Mouse (Mus musculus): Measurements from ENCODE around the gene Sfmbt1. TPM values are rescaled to one million over a fixed set of nuclear protein-coding genes. Genes with fewer than 3 reads are reported as not detected.

Gene Sfmbt1
- 12.6 and 14.9 TPM in 2 replicates for polyA plus RNA-seq (2014; fragmentation: Nextera tagmentation; extraction: Ambion mirVana)

DNA sequence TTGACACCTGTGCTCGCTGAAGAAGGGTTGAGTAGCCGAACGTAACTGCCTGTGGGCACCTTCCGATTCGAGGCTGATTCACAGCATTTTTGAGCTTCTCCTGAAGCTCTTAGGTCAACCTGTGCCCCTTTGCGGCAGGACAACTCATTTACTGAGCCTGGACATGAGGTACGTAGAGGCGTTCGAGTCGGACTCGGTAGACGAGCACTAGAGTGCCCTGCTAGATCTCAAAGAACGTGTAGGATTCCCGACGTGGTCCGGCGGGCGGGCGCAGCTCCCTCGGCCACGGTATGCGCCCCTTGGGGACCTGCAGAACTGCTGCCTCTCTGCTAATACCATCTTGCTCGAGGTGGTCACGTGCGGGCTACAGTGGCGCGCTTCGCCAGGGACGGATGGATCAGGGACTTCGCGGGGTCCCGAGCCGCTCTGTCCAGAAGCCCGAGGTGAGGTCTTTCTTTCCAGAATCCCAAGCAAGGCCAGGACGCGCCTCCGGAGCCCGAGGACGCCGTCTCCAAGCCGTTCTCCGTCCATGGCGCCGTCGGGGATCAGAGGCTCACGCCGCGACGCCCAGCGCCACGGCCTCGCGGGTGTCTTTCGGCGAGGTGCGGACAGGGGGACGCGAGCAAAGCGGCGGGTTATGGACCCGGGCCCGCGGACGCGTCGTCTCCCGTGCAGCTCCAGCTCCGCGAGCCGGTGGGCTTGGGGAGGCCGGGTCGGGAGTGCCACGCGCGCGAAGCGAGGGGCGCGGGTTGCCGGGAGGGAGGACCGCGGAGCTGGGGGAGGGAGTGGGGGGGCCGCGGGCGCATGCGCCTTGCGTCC, at the start of gene Sfmbt1:
Sfmbt1 (plus strand) TSS at position 51 of the 819 bp plus-strand sequence.
- Histone ChIP-seq H3K4me2 (ENCODE audit: low read length) (peak within 1 kb of the TSS; percentile 69), H3K9ac (ENCODE audit: low read length) (peak within 1 kb of the TSS; percentile 80), H3K9me3 (ENCODE audit: control insufficient read depth, low read length) (no peaks in the 10 kb centered on the region), H3K27me3 (replicated peaks; ENCODE audit: control insufficient read depth, insufficient read depth, low read length) (peaks cover 15% of the 10 kb centered on the region), H3K27ac (ENCODE audit: low read depth) (peak within 1 kb of the TSS; percentile 89), H3K4me1 (replicated peaks; ENCODE audit: control insufficient read depth, insufficient read depth, low read length) (peaks cover 8% of the 10 kb centered on the region), H3K4me3 (ENCODE audit: low read depth, low read length) (peak within 1 kb of the TSS; percentile 73), H3K36me3 (ENCODE audit: control insufficient read depth, insufficient read depth, low read length) (no peaks in the 10 kb centered on the region)
- ATAC-seq (replicated peaks; ENCODE audit: low FRiP score, low TSS enrichment, low read depth) = peak; percentile 63
- DNase-seq (ENCODE audit: low spot score) = peak; percentile 87
- 2% methylated on average over 80 of the region's 87 CpGs for WGBS

DNA sequence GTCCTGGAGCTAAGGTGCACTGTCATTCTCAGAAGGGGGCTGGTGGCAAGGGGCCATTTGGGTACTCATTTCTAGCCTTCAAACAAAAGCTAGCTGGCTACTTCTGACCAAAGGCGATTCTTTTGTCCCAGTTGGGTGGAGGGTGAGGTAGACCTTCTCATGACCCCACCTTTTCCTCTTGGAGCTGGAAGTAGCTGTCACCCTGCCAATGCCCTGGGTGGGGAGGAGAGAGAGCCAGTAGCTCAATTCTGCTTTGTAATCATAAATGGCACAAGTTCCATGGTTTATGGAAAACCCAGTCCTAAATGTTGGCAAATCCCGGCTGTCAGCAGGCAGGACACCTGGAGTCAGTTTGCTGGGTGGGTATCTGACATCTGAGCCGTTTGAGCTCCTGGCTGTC, 48.6 kb upstream of the Sfmbt1 start:
- Histone ChIP-seq H3K36me3 (ENCODE audit: control insufficient read depth, insufficient read depth, low read length) (peaks cover 86% of the 10 kb centered on the region), H3K27ac (ENCODE audit: low read depth) (no peak overlapping the region), H3K4me2 (ENCODE audit: low read length) (no peak overlapping the region), H3K9me3 (ENCODE audit: control insufficient read depth, low read length) (no peaks in the 10 kb centered on the region), H3K4me1 (replicated peaks; ENCODE audit: control insufficient read depth, insufficient read depth, low read length) (no peaks in the 10 kb centered on the region), H3K27me3 (replicated peaks; ENCODE audit: control insufficient read depth, insufficient read depth, low read length) (no peaks in the 10 kb centered on the region), H3K9ac (ENCODE audit: low read length) (no peak overlapping the region), H3K4me3 (ENCODE audit: low read depth, low read length) (no peak overlapping the region)
- DNase-seq (ENCODE audit: low spot score) = no peak
- 81% methylated on average over 3 of the region's 3 CpGs for WGBS
- ATAC-seq (replicated peaks; ENCODE audit: low FRiP score, low TSS enrichment, low read depth) = no peak

DNA sequence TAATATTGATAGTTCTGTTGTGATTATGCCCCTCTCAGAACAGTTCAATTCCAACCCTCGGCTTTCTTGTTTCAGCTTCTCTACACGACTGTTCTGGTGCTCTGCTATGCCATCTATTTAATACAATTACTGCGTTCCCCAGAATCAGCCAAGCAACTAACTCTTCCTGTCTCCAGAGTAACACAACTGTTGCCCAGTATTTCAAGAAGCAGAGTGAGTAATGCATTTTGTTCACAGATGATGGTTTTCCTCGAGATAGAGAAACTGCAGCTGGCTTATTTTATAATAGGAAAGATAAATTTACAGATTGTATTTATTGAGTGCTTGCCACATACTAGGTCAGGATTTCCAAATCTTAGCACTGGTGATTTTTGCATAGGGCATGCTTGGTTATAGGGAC, 48.0 kb upstream of the Sfmbt1 start:
- Histone ChIP-seq H3K4me3 (ENCODE audit: low read depth, low read length) (no peak overlapping the region), H3K27ac (ENCODE audit: low read depth) (no peak overlapping the region), H3K4me2 (ENCODE audit: low read length) (no peak overlapping the region), H3K9ac (ENCODE audit: low read length) (no peak overlapping the region), H3K9me3 (ENCODE audit: control insufficient read depth, low read length) (no peaks in the 10 kb centered on the region), H3K4me1 (replicated peaks; ENCODE audit: control insufficient read depth, insufficient read depth, low read length) (no peaks in the 10 kb centered on the region), H3K36me3 (ENCODE audit: control insufficient read depth, insufficient read depth, low read length) (peaks cover 81% of the 10 kb centered on the region), H3K27me3 (replicated peaks; ENCODE audit: control insufficient read depth, insufficient read depth, low read length) (no peaks in the 10 kb centered on the region)
- DNase-seq (ENCODE audit: low spot score) (no peak), ATAC-seq (replicated peaks; ENCODE audit: low FRiP score, low TSS enrichment, low read depth) (no peak)
- WGBS = 84% methylated on average over 4 of the region's 4 CpGs

DNA sequence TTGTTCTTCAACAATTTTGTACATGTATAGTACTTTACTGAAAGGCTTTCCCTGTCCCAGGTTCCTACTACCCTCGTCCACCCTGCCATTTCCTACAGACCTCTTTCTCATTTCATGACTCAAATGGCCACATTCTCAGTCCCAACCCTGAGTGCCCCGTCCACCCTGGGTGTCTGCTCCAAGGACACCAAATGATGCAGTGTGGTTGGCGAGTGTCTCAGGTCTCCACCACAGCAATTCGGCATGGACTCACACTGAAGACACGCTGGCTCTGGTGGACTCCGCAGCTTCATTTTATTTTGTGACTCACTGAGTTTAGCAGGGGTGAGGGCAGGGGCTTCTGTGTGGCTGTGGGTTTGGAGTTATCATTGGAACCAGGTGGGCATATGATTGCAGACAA, 44.5 kb upstream of the Sfmbt1 start:
- 88% methylated on average over 6 of the region's 6 CpGs for WGBS
- H3K36me3 ChIP-seq (ENCODE audit: control insufficient read depth, insufficient read depth, low read length) = peaks cover 68% of the 10 kb centered on the region
- no peak overlapping the region for H3K4me2 ChIP-seq (ENCODE audit: low read length)
- ATAC-seq (replicated peaks; ENCODE audit: low FRiP score, low TSS enrichment, low read depth) = no peak
- DNase-seq (ENCODE audit: low spot score) = no peak
- no peaks in the 10 kb centered on the region for H3K27me3 ChIP-seq (replicated peaks; ENCODE audit: control insufficient read depth, insufficient read depth, low read length)
- H3K9me3 ChIP-seq (ENCODE audit: control insufficient read depth, low read length) = no peaks in the 10 kb centered on the region
- no peak overlapping the region for H3K9ac ChIP-seq (ENCODE audit: low read length)
- no peak overlapping the region for H3K27ac ChIP-seq (ENCODE audit: low read depth)
- H3K4me1 ChIP-seq (replicated peaks; ENCODE audit: control insufficient read depth, insufficient read depth, low read length) = no peaks in the 10 kb centered on the region
- H3K4me3 ChIP-seq (ENCODE audit: low read depth, low read length) = no peak overlapping the region

DNA sequence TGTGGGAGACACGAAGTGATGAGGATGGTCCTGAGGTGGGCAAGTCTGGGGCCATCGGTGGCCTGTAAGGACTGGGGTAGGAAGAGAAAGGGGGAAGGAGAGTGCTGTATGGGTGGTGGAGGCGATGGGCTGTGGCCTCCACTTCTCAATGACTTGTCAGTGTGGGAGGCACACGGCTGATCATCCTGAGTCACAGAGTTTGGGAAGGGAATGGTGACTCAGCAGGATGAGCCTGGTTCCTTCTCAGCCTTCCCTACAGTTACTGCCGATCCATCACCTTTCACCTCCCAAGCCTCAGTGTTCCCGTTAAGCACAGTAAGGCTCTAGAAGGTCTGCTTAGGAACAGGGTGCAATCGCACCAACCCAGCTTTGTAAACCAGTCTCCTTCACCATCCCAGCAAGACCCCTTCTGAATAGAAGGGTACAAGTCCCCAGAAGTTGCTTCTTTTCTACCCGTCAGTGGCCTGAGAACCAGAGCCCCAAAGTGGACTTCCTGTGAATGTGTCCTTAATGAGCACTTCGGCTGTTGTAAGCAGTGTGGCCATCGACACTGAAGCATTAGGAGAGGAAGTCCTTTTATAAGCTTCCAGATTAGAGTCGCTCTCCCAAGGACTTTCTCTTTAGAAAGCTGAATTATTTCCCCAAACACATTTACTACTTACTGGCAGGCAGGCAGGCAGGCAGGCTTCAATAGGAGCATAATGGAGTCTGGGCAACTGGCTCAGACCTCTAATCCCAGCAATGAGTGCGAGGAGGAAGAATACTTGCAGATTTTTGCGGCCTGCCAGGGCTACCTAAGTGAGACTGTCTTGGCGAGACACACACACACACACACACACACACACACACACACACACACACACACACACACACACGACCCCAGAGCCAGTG, 43.3 kb upstream of the Sfmbt1 start:
- DNase-seq (ENCODE audit: low spot score) = no peak
- Histone ChIP-seq H3K4me3 (ENCODE audit: low read depth, low read length) (no peak overlapping the region), H3K4me1 (replicated peaks; ENCODE audit: control insufficient read depth, insufficient read depth, low read length) (no peaks in the 10 kb centered on the region), H3K27ac (ENCODE audit: low read depth) (no peak overlapping the region), H3K36me3 (ENCODE audit: control insufficient read depth, insufficient read depth, low read length) (peaks cover 63% of the 10 kb centered on the region), H3K4me2 (ENCODE audit: low read length) (no peak overlapping the region), H3K9ac (ENCODE audit: low read length) (no peak overlapping the region; the same call in 1 of the 2 replicates), H3K9me3 (ENCODE audit: control insufficient read depth, low read length) (no peaks in the 10 kb centered on the region), H3K27me3 (replicated peaks; ENCODE audit: control insufficient read depth, insufficient read depth, low read length) (no peaks in the 10 kb centered on the region)
- WGBS = 70% methylated on average over 15 of the region's 15 CpGs
- no peak for ATAC-seq (replicated peaks; ENCODE audit: low FRiP score, low TSS enrichment, low read depth)

DNA sequence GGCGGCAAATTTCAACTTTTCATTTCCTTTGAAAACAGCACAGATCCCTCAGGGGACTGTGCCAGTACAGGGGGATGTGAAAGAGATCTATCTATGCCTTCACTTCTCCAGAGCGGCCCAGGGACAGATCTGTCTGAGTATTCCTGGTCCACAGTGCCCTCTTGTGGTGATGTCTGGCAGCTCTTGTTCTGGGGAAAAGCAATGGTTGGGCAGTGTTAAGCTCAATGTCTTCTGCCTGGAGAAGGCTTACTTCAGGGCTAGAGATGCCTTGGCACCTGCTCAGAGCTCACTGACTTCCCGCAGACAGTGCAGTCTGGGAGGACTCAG, 42.7 kb upstream of the Sfmbt1 start:
- WGBS = 8% methylated on average over 3 of the region's 3 CpGs
- Histone ChIP-seq H3K27me3 (replicated peaks; ENCODE audit: control insufficient read depth, insufficient read depth, low read length) (no peaks in the 10 kb centered on the region), H3K4me2 (ENCODE audit: low read length) (no peak overlapping the region), H3K27ac (ENCODE audit: low read depth) (no peak overlapping the region), H3K4me3 (ENCODE audit: low read depth, low read length) (no peak overlapping the region), H3K4me1 (replicated peaks; ENCODE audit: control insufficient read depth, insufficient read depth, low read length) (no peaks in the 10 kb centered on the region), H3K9me3 (ENCODE audit: control insufficient read depth, low read length) (no peaks in the 10 kb centered on the region), H3K9ac (ENCODE audit: low read length) (no peak overlapping the region), H3K36me3 (ENCODE audit: control insufficient read depth, insufficient read depth, low read length) (peaks cover 63% of the 10 kb centered on the region)
- DNase-seq (ENCODE audit: low spot score) (peak; percentile 97), ATAC-seq (replicated peaks; ENCODE audit: low FRiP score, low TSS enrichment, low read depth) (peak; percentile 86)

DNA sequence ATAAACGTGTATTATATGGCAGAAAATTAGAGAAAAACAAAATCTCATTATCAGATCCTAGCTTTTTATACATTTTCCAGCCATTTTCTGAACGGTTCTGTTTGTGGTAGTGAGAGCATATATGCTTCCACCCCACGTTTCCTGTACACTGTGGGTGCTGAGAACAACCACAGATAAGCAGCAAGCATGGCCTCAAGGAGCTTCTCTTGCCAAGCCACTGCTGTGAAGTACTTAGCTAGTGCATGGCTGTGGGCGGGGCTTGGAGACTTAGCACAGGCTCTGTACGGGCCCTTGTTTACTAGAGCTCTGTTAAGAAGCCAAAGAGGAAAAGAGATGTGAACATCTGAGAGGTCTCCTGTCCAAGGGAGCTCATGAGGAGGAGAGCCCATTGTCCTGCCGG, 39.7 kb upstream of the Sfmbt1 start:
- Histone ChIP-seq H3K4me3 (ENCODE audit: low read depth, low read length) (no peak overlapping the region), H3K9ac (ENCODE audit: low read length) (no peak overlapping the region), H3K4me1 (replicated peaks; ENCODE audit: control insufficient read depth, insufficient read depth, low read length) (no peaks in the 10 kb centered on the region), H3K27me3 (replicated peaks; ENCODE audit: control insufficient read depth, insufficient read depth, low read length) (no peaks in the 10 kb centered on the region), H3K36me3 (ENCODE audit: control insufficient read depth, insufficient read depth, low read length) (peaks cover 64% of the 10 kb centered on the region), H3K9me3 (ENCODE audit: control insufficient read depth, low read length) (no peaks in the 10 kb centered on the region), H3K27ac (ENCODE audit: low read depth) (no peak overlapping the region), H3K4me2 (ENCODE audit: low read length) (no peak overlapping the region)
- 72% methylated on average over 6 of the region's 6 CpGs for WGBS
- DNase-seq (ENCODE audit: low spot score) = no peak
- no peak for ATAC-seq (replicated peaks; ENCODE audit: low FRiP score, low TSS enrichment, low read depth)

DNA sequence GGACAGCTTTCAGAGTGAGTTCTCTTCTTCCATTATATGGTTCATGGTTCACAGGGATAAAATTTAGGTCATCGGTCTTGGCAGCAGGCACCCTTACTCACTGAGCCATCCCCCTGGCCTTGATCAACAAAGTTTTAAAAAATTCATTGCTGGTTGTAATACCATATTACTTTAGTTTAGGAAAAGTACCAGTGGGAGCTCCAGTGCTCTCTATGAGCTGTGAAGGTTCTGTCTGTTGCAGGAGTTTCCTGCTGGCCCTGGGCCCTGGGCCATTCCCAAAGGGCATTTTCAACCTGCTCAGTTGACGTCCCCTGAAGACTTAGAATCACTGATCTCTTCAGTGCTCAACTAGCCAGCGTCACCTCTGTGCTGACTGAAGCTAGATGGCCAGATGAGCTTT, 32.5 kb upstream of the Sfmbt1 start:
- ATAC-seq (replicated peaks; ENCODE audit: low FRiP score, low TSS enrichment, low read depth) (no peak), DNase-seq (ENCODE audit: low spot score) (no peak)
- H3K9me3 ChIP-seq (ENCODE audit: control insufficient read depth, low read length) = no peaks in the 10 kb centered on the region
- H3K9ac ChIP-seq (ENCODE audit: low read length) = no peak overlapping the region
- peaks cover 64% of the 10 kb centered on the region for H3K36me3 ChIP-seq (ENCODE audit: control insufficient read depth, insufficient read depth, low read length)
- no peak overlapping the region for H3K27ac ChIP-seq (ENCODE audit: low read depth)
- H3K27me3 ChIP-seq (replicated peaks; ENCODE audit: control insufficient read depth, insufficient read depth, low read length) = no peaks in the 10 kb centered on the region
- no peaks in the 10 kb centered on the region for H3K4me1 ChIP-seq (replicated peaks; ENCODE audit: control insufficient read depth, insufficient read depth, low read length)
- H3K4me2 ChIP-seq (ENCODE audit: low read length) = no peak overlapping the region
- WGBS = 94% methylated on average over 3 of the region's 3 CpGs
- no peak overlapping the region for H3K4me3 ChIP-seq (ENCODE audit: low read depth, low read length)

All from intestine, embryonic 14.5 days (tissue).